Mouse (Mus musculus) gonadal fat pad, adult 2 months (tissue): Measurements from ENCODE around the gene Olfr588-ps1. TPM values are rescaled to one million over a fixed set of nuclear protein-coding genes. Genes with fewer than 3 reads are reported as not detected.
"Not testable (repeated sequence)": the region's sequence is repeated elsewhere in the genome, so short reads cannot be mapped to it uniquely, and the experiment has no call there.

ENCODE experiments used
- DNase-seq: peaks from one replicate; pipeline ENCODE4 v3.0.0-alpha.2; 2012; ENCODE audit warnings: low read depth
- polyA plus RNA-seq: library from polyadenylated mRNA; depleted of rRNA; stranded (reverse); fragments of >200 nt; gene quantifications from 2 replicates; pipeline ENCODE4 v1.2.3, GENCODE M21; 2012; rRNA removed

The Olfr588-ps1 gene
- not detected in 2 replicates for polyA plus RNA-seq

DNA sequence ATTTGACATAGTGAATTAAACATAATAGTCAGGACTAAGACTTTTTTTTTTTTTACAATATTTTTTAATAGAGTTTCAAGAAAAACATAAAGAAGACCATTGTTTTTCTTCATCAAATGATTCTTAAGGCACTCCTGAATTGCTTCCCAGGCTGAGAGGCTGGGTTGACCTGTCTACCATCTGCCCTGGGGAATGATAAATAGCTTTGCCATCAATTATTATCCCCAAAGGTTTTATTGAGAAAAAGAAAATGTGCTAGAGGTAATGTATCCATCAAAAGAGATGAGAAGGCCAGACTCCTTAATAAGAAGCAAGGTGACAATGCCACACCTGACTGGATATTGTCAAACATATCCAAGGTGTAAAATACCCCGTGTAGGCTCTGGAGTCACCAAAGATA lies at the start of gene Olfr588-ps1:
Gene Olfr588-ps1 (plus strand): TSS at position 301 of the 400 bp plus-strand sequence.
- no peak for DNase-seq

DNA sequence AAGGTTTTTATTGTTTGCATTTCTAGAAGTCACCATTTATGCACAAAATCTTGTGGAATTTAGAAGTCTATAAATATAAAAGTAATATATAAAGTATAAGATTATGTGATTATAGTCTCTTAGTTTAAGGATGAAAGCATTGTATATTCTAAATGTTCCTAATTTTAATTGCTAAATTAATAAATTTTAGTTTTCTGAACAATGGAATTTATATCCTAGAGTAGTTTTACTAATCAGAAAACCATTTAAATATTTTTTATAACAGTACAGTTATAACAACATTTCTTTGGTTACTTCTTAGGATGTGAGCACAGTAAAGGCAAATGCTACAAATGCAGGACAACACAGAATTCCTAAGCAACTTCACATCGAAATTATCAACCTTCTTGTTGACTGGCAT lies 43.3 kb upstream of the Olfr588-ps1 start, which contains the start of gene Olfr585:
Gene Olfr585 (plus strand): TSS at position 301 of the 400 bp plus-strand sequence.
- no peak for DNase-seq

DNA sequence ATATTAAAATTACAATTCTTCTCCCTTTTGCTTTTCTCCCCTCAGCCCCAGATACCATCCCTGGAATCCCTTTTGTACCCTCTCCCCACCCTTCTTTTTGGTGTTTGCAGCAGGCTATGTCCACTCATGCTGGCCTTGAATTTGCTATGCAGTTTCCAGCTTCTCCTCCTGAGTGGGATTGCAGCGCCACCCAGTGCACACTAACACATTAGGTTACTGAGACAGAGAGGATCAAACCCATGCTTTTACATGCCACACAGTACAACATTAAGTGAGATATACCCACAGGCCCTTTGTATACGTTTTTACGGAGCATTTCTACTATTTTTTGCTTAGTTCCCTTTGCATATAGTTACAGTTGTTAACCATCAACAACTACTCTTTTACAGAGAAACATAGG lies 21.3 kb upstream of the Olfr588-ps1 start:
- no peak for DNase-seq

DNA sequence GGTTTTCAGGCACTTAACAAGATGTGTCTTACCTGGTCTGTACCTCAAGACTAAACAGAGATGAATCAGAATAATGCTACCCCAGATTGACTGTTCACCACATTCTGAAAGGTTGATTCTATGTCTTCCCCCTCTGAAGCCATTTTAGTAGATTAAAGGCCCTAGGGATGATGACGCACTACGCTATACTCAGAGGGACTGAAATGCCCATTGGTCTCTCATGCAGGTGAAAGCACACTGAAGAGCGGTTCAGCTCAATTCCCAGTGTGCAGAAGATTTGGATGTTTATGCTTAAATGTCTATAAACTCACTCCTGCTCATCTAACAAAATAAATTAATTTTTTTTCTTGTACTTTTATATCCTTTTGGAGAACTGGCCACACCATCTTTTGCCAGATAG lies 15.1 kb upstream of the Olfr588-ps1 start, which contains the start of gene Olfr586:
Gene Olfr586 (minus strand): TSS at position 101 of the 400 bp plus-strand sequence.
- no peak for DNase-seq

DNA sequence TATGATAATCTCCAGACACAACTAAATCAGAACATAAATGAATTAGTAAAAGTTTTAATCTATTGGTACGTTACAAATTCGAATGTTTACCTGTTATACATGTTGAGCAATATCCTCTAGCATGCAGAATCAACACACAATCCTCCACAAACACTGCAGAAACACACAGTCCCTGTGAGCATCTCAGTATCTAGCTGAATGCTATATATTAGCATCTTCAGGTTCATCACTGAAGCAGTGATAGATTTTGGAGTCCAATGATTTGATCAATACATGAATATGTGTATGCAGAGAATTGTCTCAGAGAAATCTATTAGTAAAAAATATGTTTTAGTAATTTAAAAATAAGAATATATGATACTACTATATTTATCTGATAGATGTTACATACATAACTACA lies 15.6 kb downstream of the Olfr588-ps1 start, which contains the start of gene Olfr589:
Gene Olfr589 (minus strand): TSS at position 101 of the 400 bp plus-strand sequence.
- DNase-seq = no peak

DNA sequence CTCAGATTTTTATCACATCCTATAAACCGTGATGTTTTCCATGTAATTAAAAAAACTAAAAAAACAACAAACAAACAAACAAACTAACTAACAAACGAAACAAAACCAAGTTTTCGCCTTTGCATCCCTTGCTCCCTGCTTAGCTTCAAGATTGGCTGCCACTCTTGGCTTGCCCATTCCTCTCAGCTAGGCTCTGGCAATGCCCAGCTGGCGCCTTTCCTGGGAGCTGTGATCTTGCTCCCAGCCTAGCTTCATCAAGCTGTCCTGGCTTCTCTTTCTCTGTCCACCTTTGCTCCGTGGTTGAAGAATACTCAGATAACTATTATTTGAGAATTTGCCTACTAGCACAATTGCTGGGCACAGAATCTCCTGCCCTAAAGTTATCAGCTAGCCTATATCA lies 29.0 kb downstream of the Olfr588-ps1 start:
- DNase-seq = no peak

DNA sequence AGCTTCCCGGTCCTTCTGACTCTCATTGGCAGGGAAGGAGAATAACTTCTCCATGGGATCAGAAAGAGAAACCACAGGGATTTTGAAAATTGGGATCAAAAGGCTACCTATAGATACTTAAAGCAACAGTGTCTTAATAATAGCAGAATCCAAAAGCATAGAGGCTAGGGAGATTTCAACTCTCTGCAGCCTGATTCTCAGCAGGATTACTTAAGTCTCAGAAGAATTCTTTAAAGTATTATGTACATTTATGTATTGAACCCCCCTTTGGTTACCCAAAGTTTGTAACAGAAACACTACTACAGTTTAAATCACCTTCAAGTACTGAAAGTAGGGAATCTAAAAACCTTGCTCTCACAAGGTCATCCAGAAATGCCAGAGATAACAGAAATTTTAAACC lies 37.6 kb downstream of the Olfr588-ps1 start, which contains the start of gene Olfr591:
Gene Olfr591 (minus strand): TSS at position 101 of the 400 bp plus-strand sequence.
- DNase-seq = no peak

DNA sequence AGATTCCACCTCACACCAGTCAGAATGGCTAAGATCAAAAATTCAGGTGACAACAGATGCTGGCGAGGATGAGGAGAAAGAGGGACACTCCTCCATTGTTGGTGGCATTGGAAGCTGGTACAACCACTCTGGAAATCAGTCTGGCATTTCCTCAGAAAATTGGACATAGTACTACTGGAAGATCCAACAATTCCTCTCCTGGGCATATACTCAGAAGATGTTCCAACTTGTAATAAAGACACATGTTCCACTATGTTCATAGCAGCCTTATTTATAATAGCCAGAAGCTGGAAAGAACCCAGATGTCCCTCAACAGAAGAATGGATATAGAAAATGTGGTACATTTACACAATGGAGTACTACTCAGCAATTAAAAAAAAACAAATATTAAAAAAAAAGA lies 43.8 kb downstream of the Olfr588-ps1 start, which contains the start of gene Olfr592:
Gene Olfr592 (plus strand): TSS at position 301 of the 400 bp plus-strand sequence.
- DNase-seq = not testable (repeated sequence)

Other genes starting within 250 kb of the Olfr588-ps1 start
- gene Olfr569, start 250.0 kb upstream of the Olfr588-ps1 start, polyA plus RNA-seq = not detected in 2 replicates
- gene Olfr570, start 246.3 kb upstream of the Olfr588-ps1 start, polyA plus RNA-seq = not detected in 2 replicates
- not detected in 2 replicates for gene Olfr571, start 223.3 kb upstream of the Olfr588-ps1 start, polyA plus RNA-seq
- not detected in 2 replicates for gene Olfr572, start 216.5 kb upstream of the Olfr588-ps1 start, polyA plus RNA-seq
- gene Olfr573-ps1, start 198.3 kb upstream of the Olfr588-ps1 start, polyA plus RNA-seq = not detected in 2 replicates
- not detected in 2 replicates for gene Olfr574, start 192.4 kb upstream of the Olfr588-ps1 start, polyA plus RNA-seq
- not detected in 2 replicates for gene Olfr575, start 182.1 kb upstream of the Olfr588-ps1 start, polyA plus RNA-seq
- not detected in 2 replicates for gene Olfr576, start 178.2 kb upstream of the Olfr588-ps1 start, polyA plus RNA-seq
- gene Olfr577, start 164.9 kb upstream of the Olfr588-ps1 start, polyA plus RNA-seq = not detected in 2 replicates
- not detected in 2 replicates for gene Olfr578, start 151.6 kb upstream of the Olfr588-ps1 start, polyA plus RNA-seq
- not detected in 2 replicates for gene Olfr582, start 102.9 kb upstream of the Olfr588-ps1 start, polyA plus RNA-seq
- gene Olfr583, start 89.6 kb upstream of the Olfr588-ps1 start, polyA plus RNA-seq = not detected in 2 replicates
- gene Olfr584, start 59.0 kb upstream of the Olfr588-ps1 start, polyA plus RNA-seq = not detected in 2 replicates
- gene Olfr585, start 43.2 kb upstream of the Olfr588-ps1 start, polyA plus RNA-seq = not detected in 2 replicates
- not detected in 2 replicates for gene Olfr586, start 15.2 kb upstream of the Olfr588-ps1 start, polyA plus RNA-seq
- gene Olfr589, start 15.5 kb downstream of the Olfr588-ps1 start, polyA plus RNA-seq = not detected in 2 replicates
- gene Olfr591, start 37.5 kb downstream of the Olfr588-ps1 start, polyA plus RNA-seq = not detected in 2 replicates
- gene Olfr592, start 43.9 kb downstream of the Olfr588-ps1 start, polyA plus RNA-seq = not detected in 2 replicates
- gene Olfr593, start 71.0 kb downstream of the Olfr588-ps1 start, polyA plus RNA-seq = not detected in 2 replicates
- gene Olfr594, start 76.1 kb downstream of the Olfr588-ps1 start, polyA plus RNA-seq = not detected in 2 replicates
- gene Usp17ld, start 111.6 kb downstream of the Olfr588-ps1 start, polyA plus RNA-seq = not detected in 2 replicates
- gene Olfr596, start 164.8 kb downstream of the Olfr588-ps1 start, polyA plus RNA-seq = not detected in 2 replicates
- not detected in 2 replicates for gene Olfr597, start 175.4 kb downstream of the Olfr588-ps1 start, polyA plus RNA-seq
- not detected in 2 replicates for gene Olfr598, start 182.7 kb downstream of the Olfr588-ps1 start, polyA plus RNA-seq
- gene Olfr599, start 195.0 kb downstream of the Olfr588-ps1 start, polyA plus RNA-seq = not detected in 2 replicates
- gene Olfr600, start 208.8 kb downstream of the Olfr588-ps1 start, polyA plus RNA-seq = not detected in 2 replicates
- not detected in 2 replicates for gene Olfr601, start 221.8 kb downstream of the Olfr588-ps1 start, polyA plus RNA-seq
- gene Olfr603, start 245.3 kb downstream of the Olfr588-ps1 start, polyA plus RNA-seq = not detected in 2 replicates